Mouse (Mus musculus): ENCODE measurements at regions not wholly inside any gene's neighbourhood (a gene's known extent, or its start where the extent isn't known, plus 50 kb on each side); places are given as distances from the start of the nearest gene placed in this dataset.

- TF ChIP-seq CTCF (IDR thresholded peaks at IDR 0.05; ENCODE audit: low read depth, low read length) (no peak), GATA2 (IDR thresholded peaks at IDR 0.05; ENCODE audit: borderline replicate concordance, low read depth, low read length) (no peak), GATA1 (IDR thresholded peaks at IDR 0.05; ENCODE audit: borderline replicate concordance, low read length) (no peak)
These were observed 100.4 kb upstream of the Gm4791 start for GRCm38 (mm10) chr9:46898120-46898519.
